Comparison of ENCODE assay signal across 8 mouse cellular contexts in the genomic region with DNA sequence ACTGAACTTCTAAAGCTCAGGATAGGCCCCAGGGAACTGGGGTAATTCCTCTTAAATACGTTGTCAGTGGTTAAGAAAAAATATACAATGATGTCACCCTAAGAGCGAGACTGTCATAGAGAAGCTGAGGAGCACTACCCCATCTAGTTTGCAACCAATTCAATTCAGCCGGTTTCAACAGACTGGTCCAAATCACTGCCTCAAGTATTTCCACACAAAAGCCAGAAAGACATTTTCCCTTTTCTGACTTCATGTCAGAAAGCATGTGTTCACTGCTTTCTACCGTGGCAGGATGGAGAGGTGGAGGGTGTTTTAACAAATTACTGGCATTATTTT. TPM values are rescaled to one million over a fixed set of nuclear protein-coding genes. Genes with fewer than 3 reads are reported as not detected.
DNase-seq lines count a peak whose midpoint lies in the region; ATAC-seq and TF ChIP-seq lines count a peak whose summit lies in the region.

No protein-coding gene starts in this region.

- H3K27me3 ChIP-seq in kidney, postnatal 0 days (ENCODE audit: insufficient read depth, low read length) = no peaks in the 10 kb centered on the region
- H3K27me3 ChIP-seq in intestine, embryonic 15.5 days (replicated peaks) = no peaks in the 10 kb centered on the region

- peak overlapping the region; percentile 71 for H3K4me3 ChIP-seq in kidney, postnatal 0 days (replicated peaks; ENCODE audit: low read depth, low read length)
- H3K4me3 ChIP-seq in brown adipose tissue, adult 24 weeks (ENCODE audit: insufficient read depth, low read depth, low read length) = peak overlapping the region; percentile 87
- peak overlapping the region; percentile 75 for H3K4me3 ChIP-seq in intestine, embryonic 15.5 days (replicated peaks)

- ATAC-seq in kidney, postnatal 0 days (replicated peaks; ENCODE audit: low FRiP score, low read depth) = no peak
- no peak for ATAC-seq in intestine, embryonic 15.5 days

- no peaks in the 10 kb centered on the region for H3K9me3 ChIP-seq in kidney, postnatal 0 days (replicated peaks; ENCODE audit: low read length)
- H3K9me3 ChIP-seq in intestine, embryonic 15.5 days = no peaks in the 10 kb centered on the region

- H3K9ac ChIP-seq in kidney, postnatal 0 days (ENCODE audit: low read depth, low read length) = peak overlapping the region; percentile 89; the same call in 1 of the 2 replicates
- H3K9ac ChIP-seq in intestine, embryonic 15.5 days = peak overlapping the region; percentile 86

- no peaks in the 10 kb centered on the region for H3K36me3 ChIP-seq in kidney, postnatal 0 days (ENCODE audit: insufficient read depth, low read length)
- no peaks in the 10 kb centered on the region for H3K36me3 ChIP-seq in intestine, embryonic 15.5 days

- peak overlapping the region; percentile 85; the same call in 1 of the 2 replicates for H3K27ac ChIP-seq in kidney, postnatal 0 days
- H3K27ac ChIP-seq in brown adipose tissue, adult 24 weeks (replicated peaks; ENCODE audit: low read depth, low read length) = no peak overlapping the region
- 0 out of 2 replicates have a peak overlapping the region, but pooled peaks have one; percentile 87 for H3K27ac ChIP-seq in intestine, embryonic 15.5 days

- TF ChIP-seq CTCF in kidney, postnatal 0 days (IDR thresholded peaks at IDR 0.05; ENCODE audit: low read depth) = no peak

- peak; percentile 44 for DNase-seq in kidney, postnatal 0 days (ENCODE audit: low spot score)
- DNase-seq in kidney, adult 11 months = no peak
- peak; percentile 42 for DNase-seq in naive thymus-derived CD4-positive, alpha-beta T cell, adult 2 months (ENCODE audit: low read depth)
- DNase-seq in cerebellum, postnatal 14 days = no peak
- DNase-seq in adrenal gland, postnatal 10 days = no peak
- DNase-seq in right cerebral cortex, adult 2 months (ENCODE audit: low spot score in 2 of 2) = no peak

- 11% methylated on average over 4 of the region's 4 CpGs for WGBS in kidney, postnatal 0 days
- 5% methylated on average over 4 of the region's 4 CpGs for WGBS in intestine, embryonic 15.5 days

- H3K4me2 ChIP-seq in kidney, postnatal 0 days (ENCODE audit: low read length) = peak overlapping the region; percentile 86
- H3K4me2 ChIP-seq in intestine, embryonic 15.5 days (replicated peaks) = peak overlapping the region; percentile 77

- H3K4me1 ChIP-seq in kidney, postnatal 0 days (replicated peaks; ENCODE audit: insufficient read depth, low read length) = no peaks in the 10 kb centered on the region
- no peaks in the 10 kb centered on the region for H3K4me1 ChIP-seq in brown adipose tissue, adult 24 weeks (ENCODE audit: control insufficient read depth, insufficient read depth, insufficient read length, low read length)
- H3K4me1 ChIP-seq in intestine, embryonic 15.5 days (replicated peaks) = no peaks in the 10 kb centered on the region; the same call in 1 of the 2 replicates

RNA-seq across cellular contexts. Expression of gene Myef2, which starts 1.2 kb away (rescaled TPM):
- polyA plus RNA-seq in kidney, postnatal 0 days (2015; fragmentation: Nextera tagmentation; extraction: Ambion mirVana) = 78.3 and 79.6 TPM in 2 replicates
- 7.4 and 8.0 TPM in 2 replicates for polyA plus RNA-seq in brown adipose tissue, adult 24 weeks (2012; ENCODE audit: insufficient read depth, insufficient read length, missing spikeins)
- 64.1 and 77.4 TPM in 2 replicates for polyA plus RNA-seq in intestine, embryonic 15.5 days (2015; fragmentation: Nextera tagmentation; extraction: Ambion mirVana)
- total RNA-seq in adrenal gland, postnatal 10 days (2021) = 10 to 100 TPM; 31.9 to 34.8 TPM

RNA-seq across cellular contexts. Expression of gene Ctxn2, which starts 14.2 kb away (rescaled TPM):
- not detected in 2 replicates for polyA plus RNA-seq in kidney, postnatal 0 days (2015; fragmentation: Nextera tagmentation; extraction: Ambion mirVana)
- not detected in 2 replicates for polyA plus RNA-seq in brown adipose tissue, adult 24 weeks (2012; ENCODE audit: insufficient read depth, insufficient read length, missing spikeins)
- polyA plus RNA-seq in intestine, embryonic 15.5 days (2015; fragmentation: Nextera tagmentation; extraction: Ambion mirVana) = 0.21 TPM in 1 of 2 replicates, not detected in the other
- total RNA-seq in adrenal gland, postnatal 10 days (2021) = under 1 TPM in 1 of 2 experiments, not detected in 1; 0.39 TPM

RNA-seq across cellular contexts. Expression of gene Slc12a1, which starts 30.0 kb away (rescaled TPM):
- polyA plus RNA-seq in kidney, postnatal 0 days (2015; fragmentation: Nextera tagmentation; extraction: Ambion mirVana) = 219 and 221 TPM in 2 replicates
- polyA plus RNA-seq in brown adipose tissue, adult 24 weeks (2012; ENCODE audit: insufficient read depth, insufficient read length, missing spikeins) = not detected in 2 replicates
- not detected in 2 replicates for polyA plus RNA-seq in intestine, embryonic 15.5 days (2015; fragmentation: Nextera tagmentation; extraction: Ambion mirVana)
- not detected for total RNA-seq in adrenal gland, postnatal 10 days (2021)

RNA-seq across cellular contexts. Expression of gene Slc24a5, which starts 54.3 kb away (rescaled TPM):
- 3.2 and 4.9 TPM in 2 replicates for polyA plus RNA-seq in kidney, postnatal 0 days (2015; fragmentation: Nextera tagmentation; extraction: Ambion mirVana)
- polyA plus RNA-seq in brown adipose tissue, adult 24 weeks (2012; ENCODE audit: insufficient read depth, insufficient read length, missing spikeins) = not detected in 2 replicates
- 1.4 and 2.1 TPM in 2 replicates for polyA plus RNA-seq in intestine, embryonic 15.5 days (2015; fragmentation: Nextera tagmentation; extraction: Ambion mirVana)
- under 1 TPM in 1 of 2 experiments, not detected in 1; 0.45 TPM for total RNA-seq in adrenal gland, postnatal 10 days (2021)

Comparison
In these comparisons a context has a peak if more than half of its experiments do, and no peak if none do; other contexts are left out.
1. DNase-seq: peak in kidney, postnatal 0 days (single experiment) and naive thymus-derived CD4-positive, alpha-beta T cell, adult 2 months (single experiment); none in kidney, adult 11 months (single experiment), cerebellum, postnatal 14 days (0 of 2), adrenal gland, postnatal 10 days (single experiment) and right cerebral cortex, adult 2 months (0 of 2).
2. RNA of gene Slc12a1, which starts 30.0 kb away (polyA plus RNA-seq): 219 to 221 TPM in kidney, postnatal 0 days; not detected in intestine, embryonic 15.5 days and not detected in brown adipose tissue, adult 24 weeks; every median in the first group is over 100 times any median in the second.
3. Peak in every context shown above with its lines, with median percentiles within 50 percentile points of each other: H3K4me3 ChIP-seq.